Mouse (Mus musculus) cortical plate, adult 2 months (tissue): ENCODE data around the gene Tmem107. TPM values are rescaled to one million over a fixed set of nuclear protein-coding genes. Genes with fewer than 3 reads are reported as not detected.
A peak's percentile ranks its signal among the peaks of the same experiment; 100 is the strongest.

Experiments used
- H3K27ac ChIP-seq: fragments of 200-500 bp; 2 replicates; pipeline ENCODE4 v1.5.1; 2012; ENCODE audit warnings: low read length, control low read depth, inconsistent platforms; ENCODE audit not compliant: insufficient read depth
- H3K4me1 ChIP-seq: fragments of 200-500 bp; 2 replicates; pipeline ENCODE4 v1.6.1; 2011; ENCODE audit warnings: low read length; ENCODE audit not compliant: control insufficient read depth, insufficient read depth
- H3K4me3 ChIP-seq: fragments of 200-500 bp; 2 replicates; pipeline ENCODE4 v1.5.1; 2011; ENCODE audit warnings: mild to moderate bottlenecking, low read length, control low read depth; ENCODE audit not compliant: insufficient read depth
- CTCF ChIP-seq: fragments of 200-500 bp; IDR thresholded peaks from 2 replicates; pipeline ENCODE4 v1.5.1; 2011; ENCODE audit warnings: mild to moderate bottlenecking, control low read depth, low read length; ENCODE audit not compliant: insufficient read depth; ENCODE audit errors: extremely low read depth
- POLR2A ChIP-seq: fragments of 200-500 bp; IDR thresholded peaks from 2 replicates; pipeline ENCODE4 v1.6.1; 2011; ENCODE audit warnings: mild to moderate bottlenecking, low read length, control low read depth; ENCODE audit not compliant: insufficient read depth; ENCODE audit errors: extremely low read depth
- polyA plus RNA-seq: library from polyadenylated mRNA; depleted of rRNA; stranded (reverse); fragments of >200 nt; gene quantifications from 2 replicates; pipeline ENCODE4 v1.2.3, GENCODE M21; 2012; rRNA removed

Gene Tmem107
- polyA plus RNA-seq, 1 experiment = 21.4 TPM

GRCm38 (mm10) chr11:69120221-69121000, 49.8 kb downstream of the Tmem107 start, which contains the start of gene Hes7:
Gene Hes7 (plus strand): TSS chr11:69120404.
- TF ChIP-seq CTCF (no peak), POLR2A (no peak)
- Histone ChIP-seq H3K27ac (no peak within 1 kb of the TSS), H3K4me3 (peak within 1 kb of the TSS; percentile 76), H3K4me1 (no peaks in the 10 kb centered on the region)

DNA sequence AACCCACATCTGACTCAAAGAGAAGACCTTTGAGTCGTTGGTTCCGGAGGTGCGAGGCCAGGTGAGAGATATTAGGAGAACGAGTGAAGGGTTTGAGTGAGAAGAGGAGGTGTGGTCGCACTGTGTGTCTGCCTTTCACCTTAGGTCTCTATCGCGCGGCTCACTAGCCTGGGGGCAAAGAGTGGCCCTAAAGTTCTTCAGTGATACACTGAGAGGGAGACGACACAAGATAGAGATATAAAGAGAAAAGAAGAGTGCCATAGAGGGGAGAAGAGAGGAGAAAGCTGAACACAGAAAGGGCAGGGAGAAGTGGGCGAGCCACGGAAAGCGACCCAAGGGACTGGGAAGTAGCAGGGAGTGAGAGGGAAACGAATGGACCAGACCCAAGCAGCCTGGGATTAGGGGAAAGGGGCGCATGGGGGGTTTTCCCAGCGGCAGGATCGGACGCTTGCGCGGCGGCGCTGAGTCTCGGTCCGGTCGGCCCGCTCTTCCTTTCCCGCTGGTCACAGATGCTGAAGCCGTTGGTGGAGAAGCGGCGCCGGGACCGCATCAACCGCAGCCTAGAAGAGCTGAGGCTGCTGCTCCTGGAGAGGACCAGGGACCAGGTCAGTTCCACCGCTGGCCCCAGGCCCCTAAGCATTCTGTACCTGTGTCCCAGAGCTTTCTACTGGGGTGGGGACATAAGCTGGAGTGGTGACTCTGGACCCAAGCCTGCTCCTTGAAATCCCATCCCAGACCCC, 50.6 kb downstream of the Tmem107 start:
- H3K4me3 ChIP-seq = peak overlapping the region; percentile 76
- no peak overlapping the region for H3K27ac ChIP-seq
- no peak for TF ChIP-seq POLR2A
- TF ChIP-seq CTCF = no peak
- no peaks in the 10 kb centered on the region for H3K4me1 ChIP-seq

- Histone ChIP-seq H3K4me1 (no peaks in the 10 kb centered on the region), H3K4me3 (peak overlapping the region; percentile 76), H3K27ac (no peak overlapping the region)
- TF ChIP-seq CTCF (no peak), POLR2A (no peak)
These were observed 51.2 kb downstream of the Tmem107 start for GRCm38 (mm10) chr11:69121741-69122335.

DNA sequence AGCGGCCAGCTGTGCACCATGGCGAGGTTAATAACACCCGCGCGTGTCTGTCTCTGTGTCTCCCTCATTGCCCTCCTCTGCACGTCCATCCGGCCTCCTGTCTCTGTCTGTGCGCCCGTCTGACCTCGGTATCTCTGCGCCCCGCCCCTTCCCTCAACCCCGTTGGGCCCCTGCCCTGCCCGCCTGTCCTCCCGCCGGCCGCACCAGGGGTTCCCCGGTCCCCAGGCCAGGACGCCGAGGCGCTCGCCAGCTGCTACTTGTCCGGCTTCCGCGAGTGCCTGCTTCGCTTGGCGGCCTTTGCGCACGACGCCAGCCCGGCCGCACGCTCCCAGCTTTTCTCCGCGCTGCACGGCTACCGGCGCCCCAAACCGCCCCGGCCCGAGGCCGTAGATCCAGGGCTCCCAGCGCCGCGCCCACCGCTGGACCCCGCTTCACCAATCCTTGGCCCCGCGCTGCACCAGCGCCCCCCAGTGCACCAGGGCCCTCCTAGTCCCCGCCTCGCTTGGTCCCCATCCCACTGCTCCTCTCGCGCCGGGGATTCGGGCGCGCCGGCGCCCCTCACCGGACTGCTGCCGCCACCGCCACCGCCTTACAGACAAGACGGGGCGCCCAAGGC, 51.8 kb downstream of the Tmem107 start, which contains the start of gene 9130213A22Rik:
TSS of gene 9130213A22Rik (minus strand) at position 254 of the 616 bp plus-strand sequence.
- Histone ChIP-seq H3K4me1 (no peaks in the 10 kb centered on the region), H3K27ac (peak within 1 kb of the TSS; percentile 66; the same call in 1 of the 2 replicates), H3K4me3 (peak within 1 kb of the TSS; percentile 76)
- TF ChIP-seq POLR2A = no peak
- TF ChIP-seq CTCF = peak; percentile 27; the same call in 1 of the 2 replicates

Other genes starting within 250 kb of the Tmem107 start
- gene Ndel1, start 198.9 kb upstream of the Tmem107 start, polyA plus RNA-seq = 102 and 103 TPM in 2 replicates
- 0.04 and 0.06 TPM in 2 replicates for gene Rnf222, start 182.3 kb upstream of the Tmem107 start, polyA plus RNA-seq
- gene Rpl26, start 169.2 kb upstream of the Tmem107 start, polyA plus RNA-seq = 1,839 and 1,926 TPM in 2 replicates
- 0.79 and 1.2 TPM in 2 replicates for gene Odf4, start 143.7 kb upstream of the Tmem107 start, polyA plus RNA-seq
- 27.5 and 32.5 TPM in 2 replicates for gene Arhgef15, start 113.3 kb upstream of the Tmem107 start, polyA plus RNA-seq
- gene Slc25a35, start 102.7 kb upstream of the Tmem107 start, polyA plus RNA-seq = 12.2 and 12.8 TPM in 2 replicates
- gene Rangrf, start 95.6 kb upstream of the Tmem107 start, polyA plus RNA-seq = 33.8 and 37.5 TPM in 2 replicates
- 17.6 and 20.9 TPM in 2 replicates for gene Pfas, start 62.3 kb upstream of the Tmem107 start, polyA plus RNA-seq
- gene Ctc1, start 54.9 kb upstream of the Tmem107 start, polyA plus RNA-seq = 47.0 and 50.0 TPM in 2 replicates
- gene Aurkb, start 25.2 kb upstream of the Tmem107 start, polyA plus RNA-seq = 0.57 and 1.2 TPM in 2 replicates
- gene Borcs6, start 11.1 kb upstream of the Tmem107 start, polyA plus RNA-seq = 32.5 and 34.1 TPM in 2 replicates
- gene Vamp2, start 17.7 kb downstream of the Tmem107 start, polyA plus RNA-seq = 1,153 and 1,156 TPM in 2 replicates
- gene Per1, start 24.4 kb downstream of the Tmem107 start, polyA plus RNA-seq = 48.3 and 57.6 TPM in 2 replicates
- 0.50 and 0.83 TPM in 2 replicates for gene Hes7, start 49.6 kb downstream of the Tmem107 start, polyA plus RNA-seq
- 2.1 and 2.3 TPM in 2 replicates for gene 9130213A22Rik, start 51.8 kb downstream of the Tmem107 start, polyA plus RNA-seq
- gene Aloxe3, start 55.1 kb downstream of the Tmem107 start, polyA plus RNA-seq = 8.7 and 11.6 TPM in 2 replicates
- 4.4 and 5.4 TPM in 2 replicates for gene Alox12b, start 86.2 kb downstream of the Tmem107 start, polyA plus RNA-seq
- gene Alox8, start 127.0 kb downstream of the Tmem107 start, polyA plus RNA-seq = 2.2 and 2.7 TPM in 2 replicates
- 1.6 TPM in 2 replicates for gene Gucy2e, start 166.2 kb downstream of the Tmem107 start, polyA plus RNA-seq